In the genomic region with DNA sequence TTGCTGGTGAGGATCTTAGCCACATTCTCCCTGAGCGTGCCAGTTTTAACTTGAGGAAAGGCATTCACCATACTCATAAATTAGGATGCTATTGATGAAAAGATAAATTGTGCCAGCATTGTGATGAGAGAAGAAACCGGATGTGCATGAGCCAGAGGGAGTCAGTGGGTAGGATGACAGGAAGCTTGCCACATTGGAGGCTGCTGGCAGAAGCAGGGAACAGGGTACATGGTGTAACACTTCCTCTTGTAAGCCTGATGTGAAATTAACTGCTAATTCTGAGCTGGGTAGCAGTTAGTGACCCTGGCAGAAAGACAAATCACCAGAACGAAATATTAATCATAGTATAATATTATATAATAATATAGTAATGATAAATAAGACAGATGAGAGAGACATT, we compare ENCODE assay signal across 13 mouse cellular contexts. TPM values are rescaled to one million over a fixed set of nuclear protein-coding genes. Genes with fewer than 3 reads are reported as not detected.
"Had no signal": no experiment of that assay in that cellular context is flagged by ENCODE, and none has a peak within 500 bp of the region (broad histone marks: within the 10 kb centered on the region; RNA-seq: fewer than 3 reads in every experiment).

No protein-coding gene starts in this region.

- DNase-seq: kidney, adult 8-10 months; kidney, postnatal 25 days; left cerebral cortex, postnatal 4 days; lung, postnatal 14 days; midbrain, embryonic 14.5 days; right cerebral cortex, adult 18-20 months; thymus, adult 18-20 months; thymus, postnatal 14 days had no signal

- ATAC-seq: intestine, embryonic 16.5 days; liver, embryonic 12.5 days had no signal

RNA-seq across cellular contexts. Expression of a gene that starts 52.0 kb away (rescaled TPM):
- polyA plus RNA-seq: kidney, embryonic 16.5 days; liver, embryonic 12.5 days; liver, embryonic 16.5 days; myocyte had no signal
